Mouse (Mus musculus): Measurements from ENCODE around the gene Fxyd3. TPM values are rescaled to one million over a fixed set of nuclear protein-coding genes. Genes with fewer than 3 reads are reported as not detected.

Gene Fxyd3
- total RNA-seq, 2 experiments from 2014 or later = not detected

GRCm38 (mm10) chr7:31050921-31051320 lies 25.6 kb downstream of the Fxyd3 start:
- ATAC-seq (replicated peaks; ENCODE audit: poor library complexity) = no peak

- ATAC-seq (replicated peaks; ENCODE audit: poor library complexity) = no peak
Observed at GRCm38 (mm10) chr7:31050487-31050886, 26.0 kb downstream of the Fxyd3 start.

- no peak; the same call in 1 of the 2 replicates for ATAC-seq (replicated peaks; ENCODE audit: poor library complexity)
Observed at GRCm38 (mm10) chr7:31049846-31050281, 26.6 kb downstream of the Fxyd3 start.

- ATAC-seq (replicated peaks; ENCODE audit: poor library complexity) = no peak
Observed at GRCm38 (mm10) chr7:31049135-31049845, 27.2 kb downstream of the Fxyd3 start.

GRCm38 (mm10) chr7:31042431-31042910 lies 34.0 kb downstream of the Fxyd3 start, which contains the start of gene Fxyd5:
Gene Fxyd5 (minus strand): TSS chr7:31042481.
- ATAC-seq (replicated peaks; ENCODE audit: poor library complexity) = no peak

- peak; percentile 82 for ATAC-seq (replicated peaks; ENCODE audit: poor library complexity)
Observed at GRCm38 (mm10) chr7:31041662-31042315, 34.7 kb downstream of the Fxyd3 start.

- ATAC-seq (replicated peaks; ENCODE audit: poor library complexity) = no peak
Observed at GRCm38 (mm10) chr7:31041023-31041407, 35.5 kb downstream of the Fxyd3 start.

GRCm38 (mm10) chr7:31040281-31041022 lies 36.1 kb downstream of the Fxyd3 start:
- ATAC-seq (replicated peaks; ENCODE audit: poor library complexity) = no peak

- no peak for ATAC-seq (replicated peaks; ENCODE audit: poor library complexity)
Observed at GRCm38 (mm10) chr7:31039011-31039410, 37.5 kb downstream of the Fxyd3 start.

- ATAC-seq (replicated peaks; ENCODE audit: poor library complexity) = peak; percentile 9; the same call in 1 of the 2 replicates
Observed at GRCm38 (mm10) chr7:31037675-31038074, 38.8 kb downstream of the Fxyd3 start.

- ATAC-seq (replicated peaks; ENCODE audit: poor library complexity) = peak; percentile 69
Observed at GRCm38 (mm10) chr7:31036917-31037316, 39.6 kb downstream of the Fxyd3 start.

- ATAC-seq (replicated peaks; ENCODE audit: poor library complexity) = no peak
Observed at GRCm38 (mm10) chr7:31035291-31035690, 41.2 kb downstream of the Fxyd3 start.

GRCm38 (mm10) chr7:31034789-31035188 lies 41.7 kb downstream of the Fxyd3 start:
- ATAC-seq (replicated peaks; ENCODE audit: poor library complexity) = peak; percentile 24; the same call in 1 of the 2 replicates

GRCm38 (mm10) chr7:31033409-31034165 lies 42.9 kb downstream of the Fxyd3 start:
- ATAC-seq (replicated peaks; ENCODE audit: poor library complexity) = peak; percentile 65

- peak; percentile 71 for ATAC-seq (replicated peaks; ENCODE audit: poor library complexity)
Observed at GRCm38 (mm10) chr7:31031731-31032130, 44.8 kb downstream of the Fxyd3 start.

GRCm38 (mm10) chr7:31030717-31031116 lies 45.8 kb downstream of the Fxyd3 start:
- ATAC-seq (replicated peaks; ENCODE audit: poor library complexity) = no peak

GRCm38 (mm10) chr7:31028609-31029008 lies 47.9 kb downstream of the Fxyd3 start:
- no peak for ATAC-seq (replicated peaks; ENCODE audit: poor library complexity)

Data from megakaryocyte progenitor cell, adult 5-6 weeks (primary cell).